Mouse (Mus musculus) small intestine, adult 2 months (tissue): ENCODE results near the gene Dstn.

Experiments
- CTCF ChIP-seq: fragments of 200-500 bp; IDR thresholded peaks from 2 replicates; pipeline ENCODE4 v1.5.1; 2012; ENCODE audit warnings: low read depth, mild to moderate bottlenecking, control low read depth, inconsistent platforms, low read length, moderate library complexity, mixed read lengths; ENCODE audit not compliant: insufficient replicate concordance, insufficient read length; ENCODE audit errors: extremely low read depth
- POLR2A ChIP-seq: fragments of 200-500 bp; IDR thresholded peaks from 2 replicates; pipeline ENCODE4 v1.6.1; 2012; ENCODE audit warnings: low read depth, mild to moderate bottlenecking, control low read depth, inconsistent platforms, low read length, moderate library complexity

GRCm38 (mm10) chr2:143891302-143892048 is 23.6 kb upstream of the Dstn start:
- no peak for TF ChIP-seq CTCF
- no peak for TF ChIP-seq POLR2A
